Mouse (Mus musculus): Measurements from ENCODE around the gene Trpv4. TPM values are rescaled to one million over a fixed set of nuclear protein-coding genes. Genes with fewer than 3 reads are reported as not detected.

Gene Trpv4
- polyA plus RNA-seq, 1 experiment from 2014 or later = 0.78 TPM

DNA sequence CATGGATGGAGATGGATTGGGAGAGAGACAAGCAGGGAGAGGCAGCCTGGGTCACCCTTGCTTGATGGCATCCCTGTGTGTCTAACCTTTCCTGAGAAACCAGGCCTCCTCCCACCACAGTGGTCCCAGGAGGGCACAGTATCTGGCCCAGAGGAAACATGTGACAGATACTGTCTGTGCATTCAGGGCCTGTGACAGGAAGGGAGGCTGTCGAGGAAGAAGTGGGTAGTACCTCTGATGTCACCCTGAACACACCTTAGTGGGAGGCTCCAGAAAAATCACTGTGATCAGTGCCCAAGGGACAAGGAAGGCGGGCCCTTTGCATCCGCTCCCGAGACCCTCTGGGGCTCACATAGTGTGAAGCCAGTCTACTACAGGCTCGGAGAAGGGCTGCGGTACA is 52.2 kb downstream of the Trpv4 start:
- WGBS = 73% methylated on average over 6 of the region's 6 CpGs
- ATAC-seq (ENCODE audit: insufficient number of reproducible peaks, insufficient read depth, low FRiP score, low read depth) = no peak

DNA sequence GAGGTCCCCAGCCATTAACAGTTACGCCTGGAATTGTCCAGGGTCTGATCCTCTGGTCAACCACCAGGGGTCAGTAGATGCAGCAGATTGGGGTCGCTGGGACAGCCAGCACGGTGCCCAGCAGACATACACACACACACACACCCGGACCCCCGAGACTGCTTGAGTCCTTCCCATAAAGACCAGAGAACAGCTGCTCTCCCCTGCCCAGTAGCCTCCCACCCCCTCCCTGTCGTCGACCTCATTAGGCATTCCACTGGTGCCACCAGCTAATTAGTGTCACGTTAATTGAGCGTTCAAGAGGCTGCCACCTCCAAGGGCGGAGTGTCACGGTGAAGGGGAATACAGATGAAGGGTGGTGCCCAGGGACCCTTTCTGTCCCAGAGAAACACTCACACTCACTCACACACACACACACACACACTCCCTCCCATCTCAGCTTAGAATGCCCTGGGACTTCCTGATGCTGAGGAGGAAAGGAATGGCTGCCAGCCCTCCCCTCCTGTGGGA is 53.4 kb downstream of the Trpv4 start:
- H3K36me3 ChIP-seq (ENCODE audit: control insufficient read depth, insufficient read depth, low read length) = no peaks in the 10 kb centered on the region
- ATAC-seq (ENCODE audit: insufficient number of reproducible peaks, insufficient read depth, low FRiP score, low read depth) = no peak
- no peak overlapping the region for H3K27ac ChIP-seq (replicated peaks in 1 of 2; ENCODE audit: control insufficient read depth in 1 of 2, insufficient read depth in 1 of 2, low read depth in 2 of 2, low read length in 2 of 2)
- no peaks in the 10 kb centered on the region for H3K9me3 ChIP-seq (ENCODE audit: control insufficient read depth, low read length)
- H3K27me3 ChIP-seq (ENCODE audit: control insufficient read depth, insufficient read depth, low read length) = peaks cover 5% of the 10 kb centered on the region; the same call in 1 of the 2 replicates
- H3K4me2 ChIP-seq (ENCODE audit: low read length) = no peak overlapping the region
- peaks cover 7 to 10% of the 10 kb centered on the region in 2 experiments; a peak in 3 of 4 replicates for H3K4me1 ChIP-seq (ENCODE audit: control insufficient read depth in 2 of 2, insufficient read depth in 2 of 2, low read length in 2 of 2)
- H3K9ac ChIP-seq (ENCODE audit: low read length) = no peak overlapping the region
- no peak overlapping the region for H3K4me3 ChIP-seq (ENCODE audit: control insufficient read depth in 1 of 2, insufficient read depth in 1 of 2, low read depth in 1 of 2, low read length in 2 of 2)
- 41% methylated on average over 11 of the region's 11 CpGs for WGBS

More for the DNA sequence above, 52.2 kb downstream of the Trpv4 start:
- no peak overlapping the region for H3K9ac ChIP-seq (ENCODE audit: low read length)
- H3K4me1 ChIP-seq (ENCODE audit: control insufficient read depth in 2 of 2, insufficient read depth in 2 of 2, low read length in 2 of 2) = peaks cover 7 to 10% of the 10 kb centered on the region in 2 experiments; a peak in 3 of 4 replicates
- no peak overlapping the region for H3K27ac ChIP-seq (replicated peaks in 1 of 2; ENCODE audit: control insufficient read depth in 1 of 2, insufficient read depth in 1 of 2, low read depth in 2 of 2, low read length in 2 of 2)
- H3K36me3 ChIP-seq (ENCODE audit: control insufficient read depth, insufficient read depth, low read length) = no peaks in the 10 kb centered on the region
- no peak overlapping the region for H3K4me2 ChIP-seq (ENCODE audit: low read length)
- no peak overlapping the region for H3K4me3 ChIP-seq (ENCODE audit: control insufficient read depth in 1 of 2, insufficient read depth in 1 of 2, low read depth in 1 of 2, low read length in 2 of 2)
- H3K9me3 ChIP-seq (ENCODE audit: control insufficient read depth, low read length) = no peaks in the 10 kb centered on the region
- H3K27me3 ChIP-seq (ENCODE audit: control insufficient read depth, insufficient read depth, low read length) = peaks cover 5% of the 10 kb centered on the region

DNA sequence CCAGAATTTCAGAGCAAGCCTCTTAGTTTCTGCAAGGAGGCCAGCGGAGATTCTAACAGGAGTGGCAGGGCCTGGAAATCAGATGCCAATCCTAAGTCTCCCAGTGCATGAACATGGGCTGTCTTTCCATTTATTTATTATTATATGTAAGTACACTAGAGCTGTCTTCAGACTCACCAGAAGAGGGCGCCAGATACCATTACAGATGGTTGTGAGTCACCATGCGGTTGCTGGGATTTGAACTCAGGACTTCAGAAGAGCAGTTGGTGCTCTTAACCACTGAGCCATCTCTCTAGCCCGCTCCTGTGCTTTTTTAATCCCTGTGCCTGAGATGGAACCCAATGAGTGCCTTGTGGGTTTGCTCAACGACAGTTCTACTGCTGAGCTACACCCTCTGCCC is 54.2 kb downstream of the Trpv4 start:
- Histone ChIP-seq H3K27ac (replicated peaks in 1 of 2; ENCODE audit: control insufficient read depth in 1 of 2, insufficient read depth in 1 of 2, low read depth in 2 of 2, low read length in 2 of 2) (no peak overlapping the region), H3K4me1 (ENCODE audit: control insufficient read depth in 2 of 2, insufficient read depth in 2 of 2, low read length in 2 of 2) (peaks cover 7 to 10% of the 10 kb centered on the region in 2 experiments; a peak in 3 of 4 replicates), H3K27me3 (ENCODE audit: control insufficient read depth, insufficient read depth, low read length) (no peaks in the 10 kb centered on the region), H3K4me2 (ENCODE audit: low read length) (no peak overlapping the region), H3K36me3 (ENCODE audit: control insufficient read depth, insufficient read depth, low read length) (no peaks in the 10 kb centered on the region), H3K9ac (ENCODE audit: low read length) (no peak overlapping the region), H3K9me3 (ENCODE audit: control insufficient read depth, low read length) (no peaks in the 10 kb centered on the region), H3K4me3 (ENCODE audit: control insufficient read depth in 1 of 2, insufficient read depth in 1 of 2, low read depth in 1 of 2, low read length in 2 of 2) (no peak overlapping the region)
- ATAC-seq (ENCODE audit: insufficient number of reproducible peaks, insufficient read depth, low FRiP score, low read depth) = no peak
- 77% methylated on average over 5 of the region's 5 CpGs for WGBS

DNA sequence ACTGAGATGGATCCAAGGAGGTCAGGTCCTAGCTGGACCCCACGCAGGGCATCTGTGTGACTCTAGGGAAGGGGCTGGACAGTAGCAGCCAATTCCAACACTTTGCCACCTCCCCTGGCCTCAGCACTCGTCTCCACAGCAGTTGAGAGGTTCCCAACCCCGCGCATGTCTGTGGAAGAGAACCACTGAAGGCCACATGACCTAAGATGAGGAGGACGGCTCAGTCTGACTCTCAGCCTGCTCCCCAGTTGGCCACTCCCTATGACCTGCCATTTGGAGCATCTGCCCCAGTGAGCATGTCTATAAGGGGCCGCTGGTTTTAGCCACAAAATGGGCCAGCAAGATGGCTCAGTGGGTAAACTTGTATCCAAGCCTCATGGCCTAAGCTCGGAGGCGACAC is 56.2 kb downstream of the Trpv4 start:
- no peaks in the 10 kb centered on the region for H3K27me3 ChIP-seq (ENCODE audit: control insufficient read depth, insufficient read depth, low read length)
- no peak overlapping the region for H3K27ac ChIP-seq (replicated peaks in 1 of 2; ENCODE audit: control insufficient read depth in 1 of 2, insufficient read depth in 1 of 2, low read depth in 2 of 2, low read length in 2 of 2)
- H3K4me3 ChIP-seq (ENCODE audit: control insufficient read depth in 1 of 2, insufficient read depth in 1 of 2, low read depth in 1 of 2, low read length in 2 of 2) = no peak overlapping the region
- no peak for ATAC-seq (ENCODE audit: insufficient number of reproducible peaks, insufficient read depth, low FRiP score, low read depth)
- no peaks in the 10 kb centered on the region for H3K36me3 ChIP-seq (ENCODE audit: control insufficient read depth, insufficient read depth, low read length)
- no peak overlapping the region for H3K4me2 ChIP-seq (ENCODE audit: low read length)
- peaks cover 4% of the 10 kb centered on the region in 2 experiments; a peak in 2 of 4 replicates for H3K4me1 ChIP-seq (ENCODE audit: control insufficient read depth in 2 of 2, insufficient read depth in 2 of 2, low read length in 2 of 2)
- WGBS = 75% methylated on average over 8 of the region's 8 CpGs
- H3K9me3 ChIP-seq (ENCODE audit: control insufficient read depth, low read length) = no peaks in the 10 kb centered on the region
- no peak overlapping the region for H3K9ac ChIP-seq (ENCODE audit: low read length)

DNA sequence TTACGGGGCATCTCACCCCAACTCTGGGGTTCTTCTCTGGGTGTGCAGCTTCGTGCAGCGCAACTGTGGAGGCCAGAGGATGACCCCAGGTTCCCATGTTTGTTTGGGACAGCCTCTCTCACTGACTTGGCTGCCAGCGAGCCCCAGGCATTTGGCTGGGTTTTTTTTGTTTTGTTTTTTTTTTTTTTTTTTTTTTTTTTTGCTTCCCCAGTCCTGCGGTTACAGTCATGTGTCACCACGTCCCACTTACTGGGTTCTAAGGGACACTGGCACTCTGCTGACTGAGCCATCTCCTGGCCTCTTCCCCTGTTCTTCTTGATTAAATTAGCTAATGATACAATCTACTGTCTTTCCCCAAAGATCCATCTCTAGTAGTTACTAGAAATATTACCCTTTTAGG is 60.6 kb downstream of the Trpv4 start:
- Histone ChIP-seq H3K9ac (ENCODE audit: low read length) (no peak overlapping the region), H3K36me3 (ENCODE audit: control insufficient read depth, insufficient read depth, low read length) (no peaks in the 10 kb centered on the region), H3K27me3 (ENCODE audit: control insufficient read depth, insufficient read depth, low read length) (no peaks in the 10 kb centered on the region), H3K4me1 (ENCODE audit: control insufficient read depth in 2 of 2, insufficient read depth in 2 of 2, low read length in 2 of 2) (peaks cover 22 to 23% of the 10 kb centered on the region in 2 experiments), H3K4me3 (ENCODE audit: control insufficient read depth in 1 of 2, insufficient read depth in 1 of 2, low read depth in 1 of 2, low read length in 2 of 2) (no peak overlapping the region), H3K27ac (replicated peaks in 1 of 2; ENCODE audit: control insufficient read depth in 1 of 2, insufficient read depth in 1 of 2, low read depth in 2 of 2, low read length in 2 of 2) (no peak overlapping the region), H3K9me3 (ENCODE audit: control insufficient read depth, low read length) (no peaks in the 10 kb centered on the region), H3K4me2 (ENCODE audit: low read length) (no peak overlapping the region)
- 45% methylated on average over 6 of the region's 6 CpGs for WGBS
- ATAC-seq (ENCODE audit: insufficient number of reproducible peaks, insufficient read depth, low FRiP score, low read depth) = no peak

DNA sequence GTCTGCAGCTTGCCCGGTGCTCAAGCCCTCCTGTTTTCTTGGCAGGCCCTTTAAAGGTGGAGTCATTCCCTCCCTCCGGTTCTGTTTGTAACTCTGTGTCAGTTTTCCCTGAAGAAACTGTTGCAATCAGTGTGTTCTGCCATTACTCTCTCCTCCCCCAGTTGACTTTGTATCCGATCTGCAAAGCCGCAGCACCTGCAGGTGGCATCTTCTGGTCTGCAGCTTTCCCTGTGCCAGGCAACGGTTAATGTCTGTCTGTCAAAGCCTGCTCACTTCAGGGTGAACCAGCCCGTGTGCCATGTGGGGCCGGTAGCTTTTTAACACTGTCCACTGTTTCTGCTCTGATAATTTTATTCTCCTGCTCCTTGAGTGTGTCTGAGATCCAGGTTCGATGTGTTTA is 61.0 kb downstream of the Trpv4 start:
- no peak overlapping the region for H3K4me2 ChIP-seq (ENCODE audit: low read length)
- ATAC-seq (ENCODE audit: insufficient number of reproducible peaks, insufficient read depth, low FRiP score, low read depth) = no peak
- H3K27ac ChIP-seq (replicated peaks in 1 of 2; ENCODE audit: control insufficient read depth in 1 of 2, insufficient read depth in 1 of 2, low read depth in 2 of 2, low read length in 2 of 2) = no peak overlapping the region
- no peaks in the 10 kb centered on the region for H3K36me3 ChIP-seq (ENCODE audit: control insufficient read depth, insufficient read depth, low read length)
- 56% methylated on average over 8 of the region's 8 CpGs for WGBS
- no peaks in the 10 kb centered on the region for H3K9me3 ChIP-seq (ENCODE audit: control insufficient read depth, low read length)
- no peak overlapping the region for H3K9ac ChIP-seq (ENCODE audit: low read length)
- no peaks in the 10 kb centered on the region for H3K27me3 ChIP-seq (ENCODE audit: control insufficient read depth, insufficient read depth, low read length)
- peaks cover 22 to 23% of the 10 kb centered on the region in 2 experiments for H3K4me1 ChIP-seq (ENCODE audit: control insufficient read depth in 2 of 2, insufficient read depth in 2 of 2, low read length in 2 of 2)
- no peak overlapping the region for H3K4me3 ChIP-seq (ENCODE audit: control insufficient read depth in 1 of 2, insufficient read depth in 1 of 2, low read depth in 1 of 2, low read length in 2 of 2)

DNA sequence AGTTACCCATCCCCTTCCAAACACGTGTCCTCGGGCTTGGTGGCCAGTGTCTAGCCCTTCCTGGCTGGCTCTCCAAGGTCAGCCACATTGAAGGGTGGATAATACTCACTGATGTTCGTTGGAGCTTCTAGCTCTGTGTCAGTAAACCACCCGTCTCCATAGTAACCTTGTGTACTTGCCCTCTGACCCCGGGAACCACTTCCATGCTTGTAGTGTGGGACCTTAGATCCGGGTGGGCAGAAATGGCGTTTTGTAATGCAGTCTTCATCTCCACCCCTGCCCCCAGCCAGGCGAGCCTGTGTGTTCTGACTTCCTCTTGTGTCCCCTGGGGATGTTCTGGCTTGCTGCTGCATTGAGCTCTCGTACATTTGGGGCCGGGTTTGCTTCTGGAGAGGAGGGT is 61.6 kb downstream of the Trpv4 start:
- Histone ChIP-seq H3K36me3 (ENCODE audit: control insufficient read depth, insufficient read depth, low read length) (no peaks in the 10 kb centered on the region), H3K27me3 (ENCODE audit: control insufficient read depth, insufficient read depth, low read length) (peaks cover 4% of the 10 kb centered on the region), H3K9me3 (ENCODE audit: control insufficient read depth, low read length) (no peaks in the 10 kb centered on the region), H3K4me1 (ENCODE audit: control insufficient read depth in 2 of 2, insufficient read depth in 2 of 2, low read length in 2 of 2) (peaks cover 23 to 24% of the 10 kb centered on the region in 2 experiments), H3K27ac (replicated peaks in 1 of 2; ENCODE audit: control insufficient read depth in 1 of 2, insufficient read depth in 1 of 2, low read depth in 2 of 2, low read length in 2 of 2) (no peak overlapping the region), H3K4me3 (ENCODE audit: control insufficient read depth in 1 of 2, insufficient read depth in 1 of 2, low read depth in 1 of 2, low read length in 2 of 2) (no peak overlapping the region), H3K9ac (ENCODE audit: low read length) (no peak overlapping the region), H3K4me2 (ENCODE audit: low read length) (0 out of 2 replicates have a peak overlapping the region, but pooled peaks have one; percentile 4)
- WGBS = 38% methylated on average over 10 of the region's 10 CpGs
- no peak for ATAC-seq (ENCODE audit: insufficient number of reproducible peaks, insufficient read depth, low FRiP score, low read depth)

DNA sequence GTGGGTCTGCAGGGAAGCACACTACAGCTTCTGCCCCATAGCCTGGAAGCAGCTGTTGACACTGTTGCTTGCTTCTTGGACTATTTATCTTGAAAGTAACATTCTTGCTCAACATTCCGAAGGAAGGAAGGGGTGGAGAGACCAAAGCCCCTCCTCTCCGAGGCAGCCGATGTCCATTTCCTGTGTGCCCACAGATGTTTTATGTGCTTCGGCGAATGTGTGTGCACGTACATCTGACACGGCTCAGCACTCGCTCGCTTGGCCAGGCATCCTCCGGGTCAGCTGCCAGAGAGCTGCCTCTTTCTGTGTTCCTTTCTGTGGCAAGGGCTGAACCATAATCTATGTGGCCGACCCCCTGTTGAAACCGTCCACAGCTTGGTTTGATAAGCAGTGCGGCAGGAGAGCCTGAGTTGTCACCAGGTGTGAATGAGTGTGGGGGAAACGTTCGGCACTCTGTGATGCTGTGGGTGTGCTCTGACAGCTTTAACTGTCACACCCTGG is 63.4 kb downstream of the Trpv4 start:
- Histone ChIP-seq H3K4me1 (ENCODE audit: control insufficient read depth in 2 of 2, insufficient read depth in 2 of 2, low read length in 2 of 2) (peaks cover 34 to 37% of the 10 kb centered on the region in 2 experiments), H3K27ac (replicated peaks in 1 of 2; ENCODE audit: control insufficient read depth in 1 of 2, insufficient read depth in 1 of 2, low read depth in 2 of 2, low read length in 2 of 2) (peak overlapping the region; percentile 55 to 72), H3K9me3 (ENCODE audit: control insufficient read depth, low read length) (no peaks in the 10 kb centered on the region), H3K27me3 (ENCODE audit: control insufficient read depth, insufficient read depth, low read length) (peaks cover 5% of the 10 kb centered on the region), H3K36me3 (ENCODE audit: control insufficient read depth, insufficient read depth, low read length) (no peaks in the 10 kb centered on the region), H3K9ac (ENCODE audit: low read length) (peak overlapping the region; percentile 46; the same call in 1 of the 2 replicates), H3K4me3 (ENCODE audit: control insufficient read depth in 1 of 2, insufficient read depth in 1 of 2, low read depth in 1 of 2, low read length in 2 of 2) (no peak overlapping the region), H3K4me2 (ENCODE audit: low read length) (peak overlapping the region; percentile 48)
- 15% methylated on average over 15 of the region's 15 CpGs for WGBS
- ATAC-seq (ENCODE audit: insufficient number of reproducible peaks, insufficient read depth, low FRiP score, low read depth) = peak; percentile 28; the same call in 1 of the 2 replicates
